Comparison of ENCODE assay signal across 9 mouse cellular contexts in the genomic region with DNA sequence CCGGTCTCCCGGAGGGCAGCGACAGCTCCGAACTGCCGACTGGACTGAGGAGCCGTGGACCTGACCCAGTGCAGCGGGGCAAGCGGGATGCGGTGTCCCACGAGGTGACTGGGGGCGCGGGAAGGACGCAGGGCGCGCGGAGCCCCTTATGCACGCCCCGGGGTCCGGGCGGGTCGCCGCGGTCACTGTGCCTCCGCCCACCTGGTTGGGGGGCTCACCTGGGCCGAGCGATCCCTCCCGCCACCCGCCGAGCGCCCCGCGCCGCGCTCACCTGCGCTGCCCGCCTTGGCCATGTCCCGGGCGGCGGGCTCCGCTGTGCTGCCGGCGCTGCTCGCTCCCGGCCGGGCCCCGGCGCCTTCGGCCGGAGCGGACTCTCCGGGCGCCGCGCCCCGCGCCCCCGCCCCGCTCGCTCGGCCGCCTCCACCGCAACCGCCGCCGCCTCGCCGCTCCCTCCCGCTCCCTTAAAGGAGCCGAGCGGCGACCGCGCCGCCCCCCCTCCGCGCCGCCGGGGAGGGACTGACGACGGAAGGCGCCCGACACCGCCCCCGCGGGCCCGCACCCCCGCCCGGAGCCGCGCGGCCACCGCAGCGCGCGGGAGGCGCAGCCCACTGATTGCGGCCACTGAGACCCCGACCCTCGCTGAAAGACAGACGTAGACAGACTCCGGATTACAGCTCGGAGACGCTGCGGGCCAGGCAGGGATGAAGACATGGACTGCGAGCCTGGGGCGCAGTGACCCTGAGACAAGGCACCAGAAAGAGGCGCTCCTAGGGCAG. TPM values are rescaled to one million over a fixed set of nuclear protein-coding genes. Genes with fewer than 3 reads are reported as not detected.
A peak's percentile ranks its signal among the peaks of the same experiment; 100 is the strongest.
DNase-seq lines count a peak whose midpoint lies in the region; ATAC-seq and TF ChIP-seq lines count a peak whose summit lies in the region.
"Had no signal": no experiment of that assay in that cellular context is flagged by ENCODE, and none has a peak within 500 bp of the region (broad histone marks: within the 10 kb centered on the region; RNA-seq: fewer than 3 reads in every experiment).

A gene (minus strand): TSS at position 396 of the 776 bp plus-strand sequence.

- TF ChIP-seq EP300 in liver, postnatal 0 days (IDR thresholded peaks at IDR 0.05; ENCODE audit: low read depth), result no peak

- peak within 1 kb of the TSS; percentile 28; the same call in 1 of the 2 replicates for H3K4me3 ChIP-seq in liver, adult 2 months (ENCODE audit: insufficient read depth, low read depth, low read length)
- H3K4me3 ChIP-seq in cortical plate, adult 2 months (ENCODE audit: insufficient read depth, low read length), result peak within 1 kb of the TSS; percentile 44
- H3K4me3 ChIP-seq in kidney, embryonic 15.5 days (replicated peaks), result peak within 1 kb of the TSS; percentile 62
- H3K4me3 ChIP-seq in liver, postnatal 0 days (ENCODE audit: low read depth, low read length), result peak within 1 kb of the TSS; percentile 44

- no peaks in the 10 kb centered on the region for H3K4me1 ChIP-seq in liver, adult 2 months (ENCODE audit: control insufficient read depth, insufficient read depth, low read length)
- H3K4me1 ChIP-seq in cortical plate, adult 2 months (ENCODE audit: control insufficient read depth, insufficient read depth, low read length), result peaks cover 2% of the 10 kb centered on the region; the same call in 1 of the 2 replicates
- peaks cover 34% of the 10 kb centered on the region for H3K4me1 ChIP-seq in kidney, embryonic 15.5 days
- peaks cover 2% of the 10 kb centered on the region; the same call in 1 of the 2 replicates for H3K4me1 ChIP-seq in liver, postnatal 0 days (ENCODE audit: insufficient read depth)

- no peak for TF ChIP-seq POLR2A in liver, adult 2 months (IDR thresholded peaks at IDR 0.05; ENCODE audit: extremely low read depth, insufficient read depth, low read length)
- TF ChIP-seq POLR2A in cortical plate, adult 2 months (IDR thresholded peaks at IDR 0.05; ENCODE audit: extremely low read depth, insufficient read depth, low read length), result no peak

- peak within 1 kb of the TSS; percentile 28; the same call in 1 of the 2 replicates for H3K9ac ChIP-seq in liver, adult 2 months (ENCODE audit: low read depth, low read length)
- peak within 1 kb of the TSS; percentile 56 for H3K9ac ChIP-seq in kidney, embryonic 15.5 days
- H3K9ac ChIP-seq in liver, postnatal 0 days (replicated peaks), result peak within 1 kb of the TSS; percentile 44; the same call in 1 of the 2 replicates

- TF ChIP-seq CTCF in liver, adult 2 months (IDR thresholded peaks at IDR 0.05; ENCODE audit: low read depth, low read length), result no peak
- no peak for TF ChIP-seq CTCF in cortical plate, adult 2 months (IDR thresholded peaks at IDR 0.05; ENCODE audit: extremely low read depth, insufficient read depth, low read length)
- no peak for TF ChIP-seq CTCF in liver, postnatal 0 days (IDR thresholded peaks at IDR 0.05; ENCODE audit: low read depth)

- no peak within 1 kb of the TSS for H3K27ac ChIP-seq in liver, adult 2 months (replicated peaks; ENCODE audit: insufficient read depth, low read depth, low read length)
- peak within 1 kb of the TSS; percentile 81 for H3K27ac ChIP-seq in cortical plate, adult 2 months (ENCODE audit: insufficient read depth, low read length)
- H3K27ac ChIP-seq in kidney, embryonic 15.5 days, result no peak within 1 kb of the TSS
- H3K27ac ChIP-seq in liver, postnatal 0 days (ENCODE audit: low read depth), result no peak within 1 kb of the TSS
- H3K27ac ChIP-seq: macrophage had no signal

- H3K9me3 ChIP-seq in kidney, embryonic 15.5 days (replicated peaks), result no peaks in the 10 kb centered on the region
- H3K9me3 ChIP-seq in liver, postnatal 0 days (ENCODE audit: low read length), result no peaks in the 10 kb centered on the region

- peaks cover 15% of the 10 kb centered on the region for H3K27me3 ChIP-seq in liver, adult 2 months (ENCODE audit: control insufficient read depth, insufficient read depth, low read length)
- H3K27me3 ChIP-seq in kidney, embryonic 15.5 days, result peaks cover 52% of the 10 kb centered on the region
- H3K27me3 ChIP-seq in liver, postnatal 0 days (ENCODE audit: insufficient read depth, low read length), result peaks cover 51% of the 10 kb centered on the region

- 5% methylated on average over 104 of the region's 107 CpGs for WGBS in liver, adult 2 months
- WGBS in kidney, embryonic 15.5 days, result under 1% methylated on average over 85 of the region's 107 CpGs
- 2% methylated on average over 52 of the region's 107 CpGs for WGBS in liver, postnatal 0 days (ENCODE audit: insufficient replicate concordance)

- no peaks in the 10 kb centered on the region for H3K36me3 ChIP-seq in liver, adult 2 months (ENCODE audit: control insufficient read depth, insufficient read depth, low read length)
- no peaks in the 10 kb centered on the region for H3K36me3 ChIP-seq in kidney, embryonic 15.5 days
- no peaks in the 10 kb centered on the region for H3K36me3 ChIP-seq in liver, postnatal 0 days (replicated peaks; ENCODE audit: insufficient read depth, low read length)

- no peaks in the 10 kb centered on the region for H3K79me2 ChIP-seq in liver, adult 2 months (ENCODE audit: control insufficient read depth, insufficient read depth, low read length)

- no peak for DNase-seq in liver, adult 2 months (ENCODE audit: extremely low read depth, low read depth, low spot score)
- DNase-seq in liver, result no peak
- DNase-seq in gastrocnemius, postnatal 4 days (ENCODE audit: low spot score in 2 of 2), result peak; percentile 29 to 33
- DNase-seq in liver, postnatal 0 days, result no peak
- peak; percentile 50 for DNase-seq in retina, postnatal 7 days (ENCODE audit: low read depth, low spot score)
- DNase-seq in spleen, adult 18-20 months, result no peak

- no peak for ATAC-seq in kidney, embryonic 15.5 days (replicated peaks; ENCODE audit: low FRiP score)
- peak; percentile 23; the same call in 1 of the 2 replicates for ATAC-seq in liver, postnatal 0 days

- peak within 1 kb of the TSS; percentile 99 for H3K4me2 ChIP-seq in kidney, embryonic 15.5 days
- peak within 1 kb of the TSS; percentile 81 for H3K4me2 ChIP-seq in liver, postnatal 0 days (ENCODE audit: low read depth, low read length)

RNA-seq across cellular contexts. Expression of the gene that starts here (rescaled TPM):
- 0.07 and 0.18 TPM in 2 replicates for total RNA-seq in liver, adult 2 months (2014; rRNA removed)
- polyA plus RNA-seq in liver, adult 2 months (2012; rRNA removed), result 0.02 and 0.06 TPM in 2 replicates
- polyA plus RNA-seq in cortical plate, adult 2 months (2012; rRNA removed), result 69.5 and 72.8 TPM in 2 replicates
- total RNA-seq in gastrocnemius, postnatal 4 days (2021), result 1 to 10 TPM; 1.4 to 1.5 TPM
- 0.05 and 0.13 TPM in 2 replicates for polyA plus RNA-seq in kidney, embryonic 15.5 days (2015; fragmentation: Nextera tagmentation; extraction: Ambion mirVana)
- 0.02 TPM in 1 of 2 replicates, not detected in the other for polyA plus RNA-seq in liver, postnatal 0 days (2015; fragmentation: Nextera tagmentation; extraction: Ambion mirVana)
- polyA plus RNA-seq: macrophage had no signal

Comparison
In these comparisons a context has a peak if more than half of its experiments do, and no peak if none do; other contexts are left out.
1. RNA of the gene that starts here (polyA plus RNA-seq): 69.5 to 72.8 TPM in cortical plate, adult 2 months; 0.02 to 0.06 TPM in liver, adult 2 months, 0.05 to 0.13 TPM in kidney, embryonic 15.5 days and 0.02 TPM in liver, postnatal 0 days; every median in the first group is over 10 times any median in the second.
2. Peak in ATAC-seq, H3K4me3 ChIP-seq, H3K9ac ChIP-seq and H3K4me2 ChIP-seq in liver, postnatal 0 days; RNA of the gene not detected or under 1 TPM.
3. DNase-seq: peak in gastrocnemius, postnatal 4 days (2 of 2) and retina, postnatal 7 days (single experiment); none in liver, adult 2 months (single experiment), liver (single experiment), liver, postnatal 0 days (single experiment) and spleen, adult 18-20 months (0 of 2).
4. Peak in every context shown above with its lines, with median percentiles within 50 percentile points of each other: H3K4me3 ChIP-seq and H3K9ac ChIP-seq.